Mouse (Mus musculus) layer of hippocampus, adult 9-11 months (tissue): ENCODE measurements at regions not wholly inside any gene's neighbourhood (a gene's known extent, or its start where the extent isn't known, plus 50 kb on each side); places are given as distances from the start of the nearest gene placed in this dataset.

ENCODE experiments used
- DNase-seq: peaks from one replicate; pipeline ENCODE4 v3.0.0; 2022

DNA sequence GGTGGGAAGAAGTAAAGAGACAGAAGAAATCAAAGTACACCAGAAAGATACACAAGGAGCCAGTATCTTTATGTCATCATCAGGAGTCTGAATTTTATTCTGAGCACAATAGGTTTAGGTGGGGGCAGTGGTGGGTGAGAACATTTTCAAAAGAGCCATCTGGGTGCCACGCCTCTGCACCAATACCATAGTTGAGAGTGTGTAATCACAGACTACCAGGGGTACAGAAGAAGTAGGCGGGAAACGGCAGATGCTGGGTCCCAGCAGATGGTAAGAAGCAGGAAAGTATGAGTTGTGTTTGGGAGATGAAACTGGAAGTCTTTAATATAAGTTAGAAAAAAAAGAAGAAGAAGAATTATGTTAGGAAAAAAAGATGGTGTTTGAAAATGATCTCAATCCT lies 682.7 kb upstream of the Pou3f3 start:
- peak; percentile 93 for DNase-seq

DNA sequence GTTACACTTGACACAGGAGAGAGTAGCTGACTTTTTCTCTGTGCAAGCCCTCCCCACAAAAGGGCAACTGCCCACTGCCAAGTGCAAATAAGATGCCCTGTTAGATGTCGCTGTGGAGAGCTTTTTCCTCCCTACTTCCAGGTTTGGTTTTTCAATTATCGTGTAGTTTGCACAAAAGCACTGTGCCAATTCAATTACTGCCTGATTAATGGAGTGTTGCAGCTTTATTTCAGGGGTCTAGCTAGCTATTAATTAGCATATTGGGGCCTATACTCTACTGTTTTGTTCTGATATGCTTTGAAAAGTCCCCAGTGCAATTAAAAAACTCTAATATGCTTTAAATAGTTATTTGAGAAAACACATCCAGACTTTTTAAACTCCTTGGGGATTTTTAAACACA lies 676.6 kb upstream of the Pou3f3 start:
- DNase-seq = no peak

- DNase-seq = no peak
Measured at GRCm38 (mm10) chr1:42025781-42026180, 669.8 kb upstream of the Pou3f3 start.

DNA sequence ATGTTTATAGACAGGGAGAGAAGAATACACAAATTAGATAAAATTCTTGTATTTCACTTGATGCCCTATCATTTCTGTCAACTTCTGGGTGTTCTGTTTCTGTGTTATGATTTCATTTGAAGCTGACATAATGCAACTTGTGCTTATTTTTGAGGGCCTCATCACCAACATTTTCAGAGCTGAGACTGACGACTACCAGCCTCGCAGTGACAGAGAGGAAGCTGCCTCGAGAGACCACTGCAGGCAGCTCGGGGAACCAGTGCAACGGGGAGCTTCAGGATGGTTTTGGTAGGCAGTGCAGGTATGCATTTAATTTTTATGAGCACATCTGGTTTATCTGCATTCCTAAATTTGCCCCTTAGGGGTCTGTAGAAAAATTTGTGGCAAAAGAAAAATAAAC lies 669.1 kb upstream of the Pou3f3 start:
- DNase-seq = no peak

DNA sequence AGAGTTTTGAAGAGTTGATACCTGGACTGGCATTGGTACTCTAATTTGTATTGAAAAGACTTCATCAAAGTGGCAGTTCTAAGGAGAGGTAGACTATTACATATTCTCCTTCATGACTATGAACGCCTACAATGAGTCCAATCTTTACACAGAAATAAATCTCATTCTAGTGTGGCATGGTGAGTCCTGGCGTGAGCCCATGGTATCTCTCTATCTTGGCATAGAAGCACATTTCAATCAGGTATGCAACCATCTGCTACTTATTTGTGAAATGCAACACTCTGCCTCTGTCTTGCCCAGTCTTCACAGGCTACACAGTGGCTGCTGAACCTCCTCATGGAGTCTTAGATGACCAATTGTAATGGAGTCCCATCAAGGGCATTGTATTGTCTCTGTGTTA lies 661.8 kb upstream of the Pou3f3 start:
- no peak for DNase-seq

DNA sequence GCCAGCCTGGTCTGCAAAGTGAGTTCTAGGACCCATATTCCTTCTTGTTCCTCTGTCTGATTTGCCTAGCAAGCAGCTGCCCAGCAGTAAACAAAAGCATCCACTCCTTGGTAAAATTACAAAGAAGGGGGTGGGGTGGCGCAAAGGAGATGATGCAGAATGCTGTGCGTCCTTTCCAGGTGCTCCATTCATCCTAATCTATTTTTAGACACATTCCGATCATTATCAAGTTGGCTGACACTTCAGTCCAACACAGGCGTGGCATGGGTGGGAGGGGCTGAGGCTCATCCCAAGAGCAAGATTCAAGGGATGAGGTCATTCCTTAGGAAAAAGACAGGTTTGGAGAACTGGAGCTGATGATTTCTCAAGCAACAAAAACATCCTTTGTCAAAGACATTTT lies 660.2 kb upstream of the Pou3f3 start:
- no peak for DNase-seq

GRCm38 (mm10) chr1:42041544-42041943 lies 654.0 kb upstream of the Pou3f3 start:
- no peak for DNase-seq

GRCm38 (mm10) chr1:42058494-42058893 lies 637.1 kb upstream of the Pou3f3 start:
- no peak for DNase-seq

- DNase-seq = peak; percentile 16
Measured at GRCm38 (mm10) chr1:42070064-42070463, 625.5 kb upstream of the Pou3f3 start.

- DNase-seq = no peak
Measured at GRCm38 (mm10) chr1:42096026-42096425, 599.5 kb upstream of the Pou3f3 start.

- DNase-seq = no peak
Measured at GRCm38 (mm10) chr1:42098580-42098979, 597.0 kb upstream of the Pou3f3 start.

DNA sequence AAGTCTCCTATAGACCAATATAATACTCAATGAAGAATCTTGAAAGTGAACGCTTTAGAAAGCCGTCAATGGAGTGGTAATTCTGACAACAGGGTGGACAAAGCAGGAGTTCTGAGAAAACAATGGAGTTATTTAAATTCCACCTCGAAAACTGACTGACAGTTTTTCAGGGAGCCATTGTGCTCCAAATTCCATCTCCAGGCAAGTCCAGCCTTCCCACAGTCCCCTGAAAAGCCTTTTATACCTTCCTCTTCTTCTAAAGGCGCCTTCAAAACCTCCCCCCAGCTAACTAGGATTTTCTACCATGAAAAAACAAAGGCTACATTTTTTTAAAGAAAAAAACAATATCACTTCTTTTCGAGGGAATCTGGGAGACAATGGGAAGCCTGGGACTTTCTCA lies 588.0 kb upstream of the Pou3f3 start:
- DNase-seq = no peak

DNA sequence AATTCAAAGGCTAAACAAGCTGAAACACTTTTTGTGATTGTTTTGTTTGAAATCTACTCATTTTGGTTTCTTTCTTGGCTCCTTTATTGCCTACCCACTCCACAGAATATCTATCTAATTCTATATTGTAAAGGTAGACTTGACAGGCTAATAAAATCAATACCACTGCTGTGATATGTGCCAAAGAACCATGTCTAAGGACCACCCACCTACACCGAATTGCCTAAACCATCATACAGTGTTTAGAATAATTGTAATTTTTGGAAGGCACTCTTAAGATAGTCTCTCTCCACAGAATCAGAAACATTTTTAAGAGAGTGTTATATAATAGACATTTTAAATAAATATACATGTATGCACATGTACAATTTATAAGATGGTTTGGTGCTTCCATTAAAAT lies 587.6 kb upstream of the Pou3f3 start:
- no peak for DNase-seq

GRCm38 (mm10) chr1:42152175-42152790 lies 543.3 kb upstream of the Pou3f3 start:
- DNase-seq = peak; percentile 44

DNA sequence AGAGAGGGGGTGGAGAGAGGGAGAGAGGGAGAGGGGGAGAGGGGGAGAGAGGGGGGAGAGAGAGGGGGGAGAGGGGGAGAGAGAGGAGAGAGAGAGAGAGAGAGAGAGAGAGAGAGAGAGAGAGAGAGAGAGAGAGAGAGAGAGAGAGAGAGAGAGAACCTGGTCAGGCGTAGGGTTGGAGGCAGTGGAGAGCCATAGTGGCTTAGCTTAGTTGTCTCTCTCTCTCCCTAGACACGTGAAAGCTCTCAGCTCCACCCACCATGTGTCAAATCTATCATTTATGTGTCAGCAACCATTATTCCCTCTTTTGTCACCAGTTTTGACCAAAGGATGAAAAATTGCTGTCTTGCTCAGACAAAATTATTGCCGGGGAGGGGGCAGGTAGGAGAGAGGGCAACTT lies 542.7 kb upstream of the Pou3f3 start:
- DNase-seq = no peak

GRCm38 (mm10) chr1:42167790-42168572 lies 527.6 kb upstream of the Pou3f3 start:
- DNase-seq = no peak

- no peak for DNase-seq
Measured at GRCm38 (mm10) chr1:42169505-42169904, 526.1 kb upstream of the Pou3f3 start.

DNA sequence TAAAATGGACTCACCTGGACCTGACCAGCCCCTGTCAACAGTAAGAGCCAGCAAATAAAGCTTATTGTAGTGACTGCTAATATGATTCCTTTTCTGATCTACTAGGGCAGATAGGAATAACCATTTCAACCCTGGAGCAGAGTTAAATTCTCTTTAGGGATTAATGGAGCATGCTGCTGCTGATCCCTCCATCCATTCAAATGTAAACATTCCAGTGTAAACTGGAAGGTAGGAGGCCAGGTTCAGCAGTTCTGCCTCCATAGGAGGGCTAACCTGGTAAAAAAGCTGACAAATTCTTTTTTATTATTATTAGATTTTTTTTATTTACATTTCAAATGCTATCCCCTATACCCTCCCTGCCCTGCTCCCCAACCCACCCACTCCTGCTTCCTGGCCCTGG lies 509.3 kb upstream of the Pou3f3 start:
- DNase-seq = no peak

DNA sequence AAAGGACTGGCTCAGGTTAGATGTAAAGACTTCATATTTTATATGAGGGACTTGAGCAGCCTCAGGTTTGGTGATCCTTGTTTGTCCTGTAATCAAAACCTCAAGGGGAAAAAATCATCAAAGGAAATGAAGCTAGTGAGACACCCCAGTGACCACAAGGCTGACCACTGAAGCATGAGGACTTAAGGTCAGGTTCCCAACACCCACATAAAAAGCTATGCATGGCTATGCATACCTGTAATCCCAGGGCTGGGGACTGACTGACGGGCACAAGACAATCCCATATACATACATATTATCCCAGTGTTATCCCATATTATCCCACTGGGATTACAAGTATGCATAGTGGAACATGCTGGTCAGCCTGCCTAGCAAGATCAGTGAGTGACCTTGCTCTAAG lies 467.5 kb upstream of the Pou3f3 start:
- no peak for DNase-seq

- no peak for DNase-seq
Measured at GRCm38 (mm10) chr1:42229711-42230110, 465.9 kb upstream of the Pou3f3 start.

DNA sequence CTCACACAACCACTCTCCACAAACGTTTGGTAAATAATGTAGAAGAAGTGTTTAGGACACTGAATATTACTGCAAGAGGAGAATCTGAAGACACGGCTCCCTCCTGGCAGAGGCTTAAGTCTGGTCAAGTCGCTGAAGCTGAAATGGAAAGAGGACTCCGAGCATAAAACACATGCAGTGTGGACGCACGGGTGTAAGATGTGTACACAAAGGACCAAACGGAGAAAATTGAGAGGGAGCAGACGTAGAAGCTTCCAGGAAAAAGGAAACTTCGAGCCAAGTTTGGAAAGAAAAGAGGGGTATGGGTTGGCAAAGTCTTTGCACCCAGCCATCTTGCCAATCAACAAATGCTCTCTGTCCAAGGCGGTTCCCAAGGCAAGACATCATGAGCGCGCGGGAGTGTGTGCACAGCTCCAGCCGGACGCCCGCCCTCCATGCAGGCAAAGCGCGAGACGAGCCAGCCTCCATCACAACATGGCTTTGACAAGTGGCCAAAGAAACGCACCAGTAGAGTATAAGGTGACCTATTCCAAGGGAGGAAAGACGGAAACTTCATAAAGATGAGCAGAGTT lies 465.0 kb upstream of the Pou3f3 start:
- no peak for DNase-seq

DNA sequence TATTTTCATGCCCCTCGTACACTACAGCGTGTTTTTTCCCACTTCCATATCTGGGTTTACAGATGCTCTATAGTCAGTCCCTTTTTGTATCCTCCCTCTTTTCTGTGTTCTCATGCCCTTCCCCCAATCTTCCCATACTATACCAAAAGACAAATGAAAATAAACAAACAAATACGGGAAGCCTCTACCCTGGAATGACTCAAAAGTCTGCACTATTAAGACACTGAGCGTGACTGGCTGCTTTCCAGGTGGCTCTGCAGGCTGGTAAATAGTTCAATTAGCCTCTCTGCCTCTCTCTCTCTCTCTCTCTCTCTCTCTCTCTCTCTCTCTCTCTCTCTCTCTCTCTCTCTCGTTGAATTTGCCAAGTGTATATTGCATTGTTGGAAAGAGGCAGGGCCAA lies 464.5 kb upstream of the Pou3f3 start:
- DNase-seq = no peak

- DNase-seq = no peak
Measured at GRCm38 (mm10) chr1:42231897-42232296, 463.7 kb upstream of the Pou3f3 start.

- DNase-seq = no peak
Measured at GRCm38 (mm10) chr1:42232716-42233115, 462.9 kb upstream of the Pou3f3 start.

DNA sequence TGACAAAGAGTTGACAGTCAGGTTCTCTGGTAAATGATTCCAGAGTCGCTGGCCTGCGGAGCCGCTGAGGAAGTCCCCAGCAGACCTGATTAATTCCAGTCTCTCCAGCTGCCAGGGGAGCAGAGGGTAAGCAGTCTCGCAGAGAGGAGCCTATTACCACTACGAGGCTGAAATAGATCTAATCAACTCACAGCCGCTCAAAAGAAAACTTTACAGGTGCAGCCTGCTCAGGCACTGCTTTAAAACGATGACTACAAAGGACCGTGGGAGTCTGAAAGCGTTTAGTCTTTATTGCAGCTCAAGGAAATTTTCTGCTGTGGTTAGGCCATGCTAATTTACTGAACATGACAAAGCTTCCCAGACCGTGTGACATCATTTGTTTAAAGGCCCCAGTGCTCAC lies 462.3 kb upstream of the Pou3f3 start:
- no peak for DNase-seq
